Mouse (Mus musculus): ENCODE measurements around the gene Plk2.
"Not testable (repeated sequence)": the region's sequence is repeated elsewhere in the genome, so short reads cannot be mapped to it uniquely, and the experiment has no call there.

Gene Plk2

GRCm38 (mm10) chr13:110394291-110395178, at the start of gene Plk2:
Plk2 (plus strand) TSS chr13:110395046.
- DNase-seq = peak; percentile 91 to 94

GRCm38 (mm10) chr13:110346707-110347106, 48.1 kb upstream of the Plk2 start:
- DNase-seq = no peak

- DNase-seq = no peak
These were observed 43.8 kb upstream of the Plk2 start for GRCm38 (mm10) chr13:110351051-110351450.

GRCm38 (mm10) chr13:110356941-110357340, 37.9 kb upstream of the Plk2 start, which contains the start of gene Gapt:
Gapt (minus strand) TSS chr13:110357199.
- no peak for DNase-seq

GRCm38 (mm10) chr13:110363722-110364121, 31.1 kb upstream of the Plk2 start:
- no peak for DNase-seq

- no peak for DNase-seq
These were observed 28.4 kb upstream of the Plk2 start for GRCm38 (mm10) chr13:110366477-110366876.

- DNase-seq = no peak
These were observed 26.8 kb upstream of the Plk2 start for GRCm38 (mm10) chr13:110367961-110368555.

GRCm38 (mm10) chr13:110368556-110369040, 26.2 kb upstream of the Plk2 start:
- DNase-seq = peak; percentile 60 to 84

GRCm38 (mm10) chr13:110369673-110370072, 25.2 kb upstream of the Plk2 start:
- DNase-seq = no peak

GRCm38 (mm10) chr13:110382447-110382901, 12.4 kb upstream of the Plk2 start:
- peak; percentile 32 to 44 for DNase-seq

- no peak for DNase-seq
These were observed 10.3 kb upstream of the Plk2 start for GRCm38 (mm10) chr13:110384514-110384913.

GRCm38 (mm10) chr13:110392210-110392609, 2.6 kb upstream of the Plk2 start:
- peak; percentile 58 to 79 for DNase-seq

GRCm38 (mm10) chr13:110392631-110393030, 2.2 kb upstream of the Plk2 start:
- DNase-seq = no peak

GRCm38 (mm10) chr13:110395179-110395794, 441 bp downstream of the Plk2 start:
- no peak for DNase-seq

- no peak for DNase-seq
These were observed 1.3 kb downstream of the Plk2 start for GRCm38 (mm10) chr13:110395916-110396685.

- no peak for DNase-seq
These were observed 2.9 kb downstream of the Plk2 start for GRCm38 (mm10) chr13:110397750-110398149.

GRCm38 (mm10) chr13:110398513-110399270, 3.8 kb downstream of the Plk2 start:
- DNase-seq = no peak

- DNase-seq = no peak
These were observed 6.6 kb downstream of the Plk2 start for GRCm38 (mm10) chr13:110401443-110401842.

GRCm38 (mm10) chr13:110401877-110402276, 7.0 kb downstream of the Plk2 start:
- no peak for DNase-seq

GRCm38 (mm10) chr13:110404059-110404458, 9.2 kb downstream of the Plk2 start:
- DNase-seq = no peak

- not testable (repeated sequence) for DNase-seq
These were observed 9.8 kb downstream of the Plk2 start for GRCm38 (mm10) chr13:110404686-110405085.

- no peak for DNase-seq
These were observed 11.3 kb downstream of the Plk2 start for GRCm38 (mm10) chr13:110406152-110406551.

All from cerebellum, postnatal 36 days (tissue).